Mouse (Mus musculus) liver, adult (tissue): ENCODE data around the gene Nf2.

Source experiments
- GATA4 ChIP-seq: IDR thresholded peaks from 2 replicates; pipeline ENCODE4 v1.6.1; 2014; ENCODE audit warnings: mild to moderate bottlenecking, low read length; ENCODE audit not compliant: insufficient replicate concordance

Nf2 gene

GRCm38 (mm10) chr11:4719961-4720360 is 129.4 kb downstream of the Nf2 start:
- TF ChIP-seq GATA4, result no peak

- no peak for TF ChIP-seq GATA4
Observed at GRCm38 (mm10) chr11:4718548-4718947, 130.8 kb downstream of the Nf2 start.

DNA sequence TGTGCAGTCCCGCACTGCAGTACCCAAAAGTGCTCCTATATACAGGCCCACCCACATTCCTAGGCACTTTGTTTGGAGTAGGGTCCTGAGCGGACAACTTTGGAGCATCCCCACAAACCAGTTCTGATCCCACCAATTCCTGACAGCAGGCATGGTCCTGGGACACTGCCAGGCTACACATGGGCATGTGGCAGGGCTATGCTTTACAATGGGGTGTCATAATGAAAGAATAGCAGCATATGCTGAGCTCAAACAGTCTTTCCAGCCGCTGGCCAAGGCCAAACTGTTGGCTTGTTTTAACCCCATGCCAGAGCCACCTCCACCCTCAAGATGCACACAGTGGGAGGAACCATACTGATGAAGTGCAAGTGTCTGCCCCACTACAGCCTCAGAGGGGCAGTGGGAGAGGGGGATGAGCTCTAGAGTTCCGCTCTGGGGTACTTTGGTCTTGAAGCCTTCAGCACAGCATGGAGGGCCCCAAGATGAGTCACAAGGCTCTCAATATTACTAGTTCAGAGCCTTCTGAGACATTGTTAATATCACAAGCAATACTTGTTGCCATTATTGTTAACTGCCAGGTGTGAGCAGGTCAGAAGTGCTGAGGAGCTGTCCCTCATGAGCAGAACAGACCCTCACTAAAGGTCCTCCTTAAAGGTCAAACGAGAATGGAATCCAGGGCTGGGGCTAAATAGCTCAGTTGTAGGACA is 132.7 kb downstream of the Nf2 start:
- TF ChIP-seq GATA4, result no peak
